Mouse (Mus musculus): Measurements from ENCODE around the gene Dab1. TPM values are rescaled to one million over a fixed set of nuclear protein-coding genes. Genes with fewer than 3 reads are reported as not detected.

Dab1 gene
- total and polyA plus RNA-seq, 3 experiments, result not detected

DNA sequence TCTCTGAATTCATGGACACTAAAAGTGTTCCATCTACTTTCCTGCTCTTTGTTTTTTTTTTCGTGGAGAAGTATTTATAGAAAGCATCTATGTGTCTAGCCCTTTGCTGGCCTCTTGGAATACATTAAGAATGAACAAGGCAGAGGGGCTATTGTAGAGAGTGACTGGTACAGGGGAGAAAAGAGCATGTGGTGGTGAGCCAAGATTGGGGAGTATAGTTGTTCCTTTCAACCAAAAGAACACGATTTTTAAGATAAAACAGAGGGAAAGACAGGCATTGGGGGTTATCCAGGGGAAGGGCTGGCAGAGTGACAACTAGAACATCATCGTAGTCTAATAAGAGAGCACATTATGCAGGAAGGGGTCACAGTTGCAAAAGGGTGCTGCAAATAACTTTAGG is 713.2 kb downstream of the Dab1 start:
- H3K27me3 ChIP-seq (ENCODE audit: control insufficient read depth in 1 of 2, insufficient read depth in 2 of 2, low read length in 2 of 2), result no peaks in the 10 kb centered on the region
- DNase-seq (ENCODE audit: low read depth, low spot score), result no peak
- no peaks in the 10 kb centered on the region for H3K9me3 ChIP-seq (replicated peaks; ENCODE audit: insufficient read depth, low read length)
- no peaks in the 10 kb centered on the region for H3K4me1 ChIP-seq (ENCODE audit: control insufficient read depth in 1 of 2, insufficient read depth in 2 of 2, low read length in 2 of 2)
- H3K4me3 ChIP-seq (ENCODE audit: control insufficient read depth in 1 of 2, insufficient read depth in 1 of 2, low read depth in 2 of 2, low read length in 2 of 2), result no peak overlapping the region
- TF ChIP-seq MYC (IDR thresholded peaks at IDR 0.05; ENCODE audit: low read depth, low read length) (no peak), ZMIZ1 (IDR thresholded peaks at IDR 0.05; ENCODE audit: low read depth, low read length) (no peak), POLR2AphosphoS5 (IDR thresholded peaks at IDR 0.05; ENCODE audit: borderline replicate concordance, low read depth, low read length) (no peak), CHD1 (IDR thresholded peaks at IDR 0.05; ENCODE audit: low read depth, low read length) (no peak), GATA1 (IDR thresholded peaks at IDR 0.05; ENCODE audit: low read depth, low read length) (no peak)
- H3K9ac ChIP-seq (ENCODE audit: control insufficient read depth, low read depth, low read length, poor library complexity, severe bottlenecking), result no peak overlapping the region
- no peaks in the 10 kb centered on the region for H3K79me2 ChIP-seq (ENCODE audit: control insufficient read depth, insufficient read depth, low read length, poor library complexity)
- no peak overlapping the region for H3K27ac ChIP-seq (ENCODE audit: control insufficient read depth, low read depth, low read length)
- no peaks in the 10 kb centered on the region for H3K36me3 ChIP-seq (ENCODE audit: control insufficient read depth in 1 of 2, insufficient read depth in 2 of 2, low read length in 2 of 2)

DNA sequence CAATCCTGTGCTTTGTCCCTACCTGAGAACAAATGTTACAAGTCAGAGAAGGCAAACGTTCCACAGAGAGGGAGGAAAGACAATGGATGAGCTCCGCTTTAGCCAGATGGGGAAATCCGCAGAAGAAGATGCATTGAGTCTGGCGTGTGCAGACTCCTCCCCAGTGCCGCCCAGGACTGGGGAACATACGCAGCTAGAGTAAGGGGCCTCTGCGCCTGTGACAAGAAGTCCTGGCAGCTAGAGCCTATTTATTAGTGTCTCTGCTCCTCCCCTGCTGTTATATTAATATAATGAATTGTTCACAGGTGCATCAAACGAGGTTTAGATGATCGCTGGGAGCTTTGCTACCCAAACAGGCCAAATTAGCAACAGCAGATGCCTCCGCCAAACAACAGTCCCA is 718.1 kb downstream of the Dab1 start:
- H3K4me3 ChIP-seq (ENCODE audit: control insufficient read depth in 1 of 2, insufficient read depth in 1 of 2, low read depth in 2 of 2, low read length in 2 of 2), result no peak overlapping the region
- no peak for DNase-seq (ENCODE audit: low read depth, low spot score)
- no peaks in the 10 kb centered on the region for H3K27me3 ChIP-seq (ENCODE audit: control insufficient read depth in 1 of 2, insufficient read depth in 2 of 2, low read length in 2 of 2)
- no peaks in the 10 kb centered on the region for H3K4me1 ChIP-seq (ENCODE audit: control insufficient read depth in 1 of 2, insufficient read depth in 2 of 2, low read length in 2 of 2)
- no peak overlapping the region for H3K27ac ChIP-seq (ENCODE audit: control insufficient read depth, low read depth, low read length)
- no peak overlapping the region for H3K9ac ChIP-seq (ENCODE audit: control insufficient read depth, low read depth, low read length, poor library complexity, severe bottlenecking)
- TF ChIP-seq ZNF384 (IDR thresholded peaks at IDR 0.05; ENCODE audit: low read depth, low read length) (no peak), TAL1 (IDR thresholded peaks at IDR 0.05; ENCODE audit: low read length) (no peak), HCFC1 (IDR thresholded peaks at IDR 0.05; ENCODE audit: low read depth, low read length) (no peak), SMC3 (IDR thresholded peaks at IDR 0.05; ENCODE audit: low read depth, low read length) (no peak)
- H3K79me2 ChIP-seq (ENCODE audit: control insufficient read depth, insufficient read depth, low read length, poor library complexity), result no peaks in the 10 kb centered on the region
- H3K36me3 ChIP-seq (ENCODE audit: control insufficient read depth in 1 of 2, insufficient read depth in 2 of 2, low read length in 2 of 2), result no peaks in the 10 kb centered on the region
- no peaks in the 10 kb centered on the region for H3K9me3 ChIP-seq (replicated peaks; ENCODE audit: insufficient read depth, low read length)

DNA sequence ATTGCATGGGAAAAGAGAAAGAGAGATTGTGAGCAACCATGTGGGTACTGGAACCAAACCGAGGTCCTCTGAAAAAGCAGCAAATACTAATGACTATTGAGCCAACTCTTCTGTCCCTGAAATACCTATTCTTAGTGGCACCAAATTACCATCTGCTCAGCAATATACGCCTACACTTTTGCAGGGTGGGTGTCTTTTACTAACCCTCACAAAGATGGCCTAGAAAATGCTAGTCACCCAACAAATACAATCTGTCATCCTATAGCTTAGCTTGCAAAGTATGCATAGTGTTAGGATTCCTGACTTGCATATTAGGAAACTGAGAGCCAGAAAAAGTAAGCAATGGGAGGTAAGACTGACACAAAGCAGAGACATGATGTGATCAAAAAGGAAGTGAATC is 719.2 kb downstream of the Dab1 start:
- no peaks in the 10 kb centered on the region for H3K79me2 ChIP-seq (ENCODE audit: control insufficient read depth, insufficient read depth, low read length, poor library complexity)
- DNase-seq (ENCODE audit: low read depth, low spot score), result no peak
- no peaks in the 10 kb centered on the region for H3K4me1 ChIP-seq (ENCODE audit: control insufficient read depth in 1 of 2, insufficient read depth in 2 of 2, low read length in 2 of 2)
- H3K36me3 ChIP-seq (ENCODE audit: control insufficient read depth in 1 of 2, insufficient read depth in 2 of 2, low read length in 2 of 2), result no peaks in the 10 kb centered on the region
- TF ChIP-seq TBP (IDR thresholded peaks at IDR 0.05; ENCODE audit: low read depth, low read length), result no peak
- no peak for TF ChIP-seq CHD1 (IDR thresholded peaks at IDR 0.05; ENCODE audit: low read depth, low read length)
- no peak for TF ChIP-seq USF2 (IDR thresholded peaks at IDR 0.05; ENCODE audit: borderline replicate concordance in 1 of 2, insufficient read depth in 1 of 2, low read depth in 1 of 2, low read length in 2 of 2)
- no peak for TF ChIP-seq POLR2AphosphoS5 (IDR thresholded peaks at IDR 0.05; ENCODE audit: borderline replicate concordance, low read depth, low read length)
- no peak for TF ChIP-seq MYB (IDR thresholded peaks at IDR 0.05; ENCODE audit: low read depth, low read length)
- TF ChIP-seq JUND (IDR thresholded peaks at IDR 0.05; ENCODE audit: low read depth, low read length), result no peak
- no peak for TF ChIP-seq ELF1 (IDR thresholded peaks at IDR 0.05; ENCODE audit: low read depth, low read length)
- TF ChIP-seq HCFC1 (IDR thresholded peaks at IDR 0.05; ENCODE audit: low read depth, low read length), result no peak
- no peak for TF ChIP-seq MAX (IDR thresholded peaks at IDR 0.05; ENCODE audit: low read length)
- TF ChIP-seq MAZ (IDR thresholded peaks at IDR 0.05; ENCODE audit: low read depth, low read length), result no peak
- TF ChIP-seq MXI1 (IDR thresholded peaks at IDR 0.05; ENCODE audit: low read depth, low read length), result no peak
- TF ChIP-seq ZNF384 (IDR thresholded peaks at IDR 0.05; ENCODE audit: low read depth, low read length), result no peak
- TF ChIP-seq POLR2AphosphoS2 (IDR thresholded peaks at IDR 0.05; ENCODE audit: low read length), result no peak
- TF ChIP-seq GABPA (IDR thresholded peaks at IDR 0.05; ENCODE audit: low read depth, low read length), result no peak
- TF ChIP-seq MEF2A (IDR thresholded peaks at IDR 0.05; ENCODE audit: extremely low read depth, insufficient replicate concordance, low read depth, low read length, poor library complexity, severe bottlenecking), result no peak
- H3K9ac ChIP-seq (ENCODE audit: control insufficient read depth, low read depth, low read length, poor library complexity, severe bottlenecking), result no peak overlapping the region
- H3K4me3 ChIP-seq (ENCODE audit: control insufficient read depth in 1 of 2, insufficient read depth in 1 of 2, low read depth in 2 of 2, low read length in 2 of 2), result no peak overlapping the region
- no peaks in the 10 kb centered on the region for H3K9me3 ChIP-seq (replicated peaks; ENCODE audit: insufficient read depth, low read length)
- no peak overlapping the region for H3K27ac ChIP-seq (ENCODE audit: control insufficient read depth, low read depth, low read length)
- H3K27me3 ChIP-seq (ENCODE audit: control insufficient read depth in 1 of 2, insufficient read depth in 2 of 2, low read length in 2 of 2), result no peaks in the 10 kb centered on the region

Data from MEL (cell line).